Mouse (Mus musculus): ENCODE data around the gene Mok. TPM values are rescaled to one million over a fixed set of nuclear protein-coding genes. Genes with fewer than 3 reads are reported as not detected.

The Mok gene
- polyA plus RNA-seq, 1 experiment from 2014 or later, result 6.2 TPM

Other genes starting within 250 kb of the Mok start
- 38.6 and 52.4 TPM in 2 replicates for gene Dync1h1, start 239.5 kb downstream of the Mok start, polyA plus RNA-seq (2015; fragmentation: Nextera tagmentation; extraction: Ambion mirVana)
- 0.27 TPM in 1 of 2 replicates, not detected in the other for gene 1700001K19Rik, start 158.3 kb downstream of the Mok start, polyA plus RNA-seq (2015; fragmentation: Nextera tagmentation; extraction: Ambion mirVana)
- 994 and 1,027 TPM in 2 replicates for gene Hsp90aa1, start 138.2 kb downstream of the Mok start, polyA plus RNA-seq (2015; fragmentation: Nextera tagmentation; extraction: Ambion mirVana)
- 23.8 and 24.4 TPM in 2 replicates for gene Wdr20, start 103.0 kb downstream of the Mok start, polyA plus RNA-seq (2015; fragmentation: Nextera tagmentation; extraction: Ambion mirVana)
- gene Zfp839, start 9.3 kb upstream of the Mok start, polyA plus RNA-seq (2015; fragmentation: Nextera tagmentation; extraction: Ambion mirVana), result 6.1 and 6.4 TPM in 2 replicates
- 78.6 and 80.8 TPM in 2 replicates for gene Cinp, start 48.2 kb upstream of the Mok start, polyA plus RNA-seq (2015; fragmentation: Nextera tagmentation; extraction: Ambion mirVana)
- 3.7 and 4.7 TPM in 2 replicates for gene Tecpr2, start 48.3 kb upstream of the Mok start, polyA plus RNA-seq (2015; fragmentation: Nextera tagmentation; extraction: Ambion mirVana)
- gene Ankrd9, start 138.1 kb upstream of the Mok start, polyA plus RNA-seq (2015; fragmentation: Nextera tagmentation; extraction: Ambion mirVana), result 12.1 and 14.0 TPM in 2 replicates
- gene Rcor1, start 198.4 kb upstream of the Mok start, polyA plus RNA-seq (2015; fragmentation: Nextera tagmentation; extraction: Ambion mirVana), result 10.0 and 10.5 TPM in 2 replicates

All from kidney, embryonic 15.5 days (tissue).